Mouse (Mus musculus) ES-E14 (cell line): ENCODE data around the gene Tspo. TPM values are rescaled to one million over a fixed set of nuclear protein-coding genes. Genes with fewer than 3 reads are reported as not detected.
A peak's percentile ranks its signal among the peaks of the same experiment; 100 is the strongest.

ENCODE experiments used
- DNase-seq: peaks from one replicate; pipeline ENCODE4 v3.0.0-alpha.2; 2013; ENCODE audit warnings: low read depth, low spot score
- H3K27ac ChIP-seq: 2 replicates; pipeline ENCODE4 v1.5.1; 2012; ENCODE audit warnings: low read depth, mild to moderate bottlenecking, low read length, moderate library complexity, mixed read lengths; ENCODE audit not compliant: poor library complexity, insufficient read depth, severe bottlenecking
- H3K36me3 ChIP-seq: 2 replicates; pipeline ENCODE4 v1.6.1; 2012; ENCODE audit warnings: mild to moderate bottlenecking, low read length, moderate library complexity, mixed read lengths; ENCODE audit not compliant: control insufficient read depth, poor library complexity, insufficient read depth, severe bottlenecking
- H3K4me1 ChIP-seq, 2 experiments: fragments of 150-350 bp in 1 of 2; sonication (generic) in 1 of 2; 2 replicates each; pipeline ENCODE4 v1.6.1; 2012; ENCODE audit warnings: low read length in 2 of 2, mild to moderate bottlenecking in 1 of 2, mixed read lengths in 1 of 2; ENCODE audit not compliant: control insufficient read depth in 2 of 2, insufficient read depth in 2 of 2, poor library complexity in 1 of 2
- H3K4me3 ChIP-seq, 2 experiments: fragments of 150-350 bp in 1 of 2; sonication (generic) in 1 of 2; 2 replicates each; pipeline ENCODE4 v1.5.1; 2012; ENCODE audit warnings: low read length in 2 of 2, low read depth in 1 of 2, mild to moderate bottlenecking in 1 of 2, mixed read lengths in 1 of 2; ENCODE audit not compliant: insufficient read depth in 1 of 2, poor library complexity in 1 of 2, severe bottlenecking in 1 of 2
- H3K9ac ChIP-seq: 2 replicates; pipeline ENCODE4 v1.6.1; 2012; ENCODE audit warnings: low read depth, mild to moderate bottlenecking, low read length, mixed read lengths; ENCODE audit not compliant: poor library complexity, insufficient read depth, severe bottlenecking
- H3K9me3 ChIP-seq: fragments of 150-350 bp; sonication (generic); 2 replicates; pipeline ENCODE4 v1.6.1; 2012; ENCODE audit warnings: low read depth, mild to moderate bottlenecking, low read length; ENCODE audit not compliant: control insufficient read depth, insufficient read depth
- CHD2 ChIP-seq: IDR thresholded peaks from 2 replicates; pipeline ENCODE4 v1.6.1; 2014; ENCODE audit warnings: mild to moderate bottlenecking, low read depth, low read length, inconsistent platforms
- HCFC1 ChIP-seq: IDR thresholded peaks from 2 replicates; pipeline ENCODE4 v1.6.1; 2012; ENCODE audit warnings: low read length, inconsistent platforms, borderline replicate concordance; ENCODE audit not compliant: insufficient read depth
- MAFK ChIP-seq: IDR thresholded peaks from 2 replicates; pipeline ENCODE4 v1.6.1; 2014; ENCODE audit warnings: mild to moderate bottlenecking, low read depth, low read length, inconsistent platforms; ENCODE audit not compliant: insufficient read depth
- ZC3H11A ChIP-seq: IDR thresholded peaks from 2 replicates; pipeline ENCODE4 v1.6.1; 2012; ENCODE audit warnings: low read depth, mild to moderate bottlenecking, inconsistent platforms, low read length, borderline replicate concordance
- ZNF384 ChIP-seq: IDR thresholded peaks from 2 replicates; pipeline ENCODE4 v1.6.1; 2012; ENCODE audit warnings: low read depth, low read length, inconsistent platforms
- in situ Hi-C, 2 experiments: fragments of 600-800 bp; cut with MboI; formaldehyde crosslinking; loops; one replicate each; pipeline ENCODE4 v1.15.1; 2025; ENCODE audit warnings: low sequenced_read_pairs in 2 of 2, inconsistent platforms in 1 of 2; ENCODE audit not compliant: unreplicated experiment in 2 of 2
- total RNA-seq: library from RNA; depleted of rRNA; stranded (reverse); fragments of 300-350 nt; gene quantifications from 2 replicates; pipeline ENCODE4 v1.2.3, GENCODE M21; 2012

The Tspo gene
- total RNA-seq, 1 experiment, result 43.4 TPM

DNA sequence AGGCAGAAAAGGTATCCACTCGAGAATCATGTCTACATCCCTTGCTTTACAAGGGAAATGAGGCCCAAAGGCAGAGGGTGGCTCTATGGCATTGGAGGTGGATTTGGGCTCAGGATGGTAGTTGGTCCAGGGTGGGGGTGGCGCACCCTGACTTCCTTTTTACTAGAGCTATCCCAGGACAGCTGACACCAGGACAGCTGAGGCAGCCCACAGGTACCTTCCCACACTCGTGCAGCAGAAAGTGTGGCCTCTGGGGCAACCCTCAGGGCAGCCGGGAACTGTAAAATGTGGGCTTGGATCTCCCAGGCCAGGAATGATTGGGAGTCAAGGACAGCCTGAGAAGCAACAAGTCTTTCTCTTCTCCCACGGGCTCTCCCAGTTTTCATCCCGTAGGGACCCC is 28.4 kb downstream of the Tspo start:
- no peak for DNase-seq
- Histone ChIP-seq H3K4me3 (no peak overlapping the region), H3K27ac (no peak overlapping the region), H3K9ac (no peak overlapping the region), H3K4me1 (peaks cover 0 to 5% of the 10 kb centered on the region in 2 experiments; a peak in 1 of 4 replicates), H3K36me3 (peaks cover 29% of the 10 kb centered on the region), H3K9me3 (no peaks in the 10 kb centered on the region)
- in situ Hi-C loops, result no loop called here
- TF ChIP-seq MAFK (no peak), ZC3H11A (no peak), HCFC1 (no peak), ZNF384 (no peak), CHD2 (no peak)

DNA sequence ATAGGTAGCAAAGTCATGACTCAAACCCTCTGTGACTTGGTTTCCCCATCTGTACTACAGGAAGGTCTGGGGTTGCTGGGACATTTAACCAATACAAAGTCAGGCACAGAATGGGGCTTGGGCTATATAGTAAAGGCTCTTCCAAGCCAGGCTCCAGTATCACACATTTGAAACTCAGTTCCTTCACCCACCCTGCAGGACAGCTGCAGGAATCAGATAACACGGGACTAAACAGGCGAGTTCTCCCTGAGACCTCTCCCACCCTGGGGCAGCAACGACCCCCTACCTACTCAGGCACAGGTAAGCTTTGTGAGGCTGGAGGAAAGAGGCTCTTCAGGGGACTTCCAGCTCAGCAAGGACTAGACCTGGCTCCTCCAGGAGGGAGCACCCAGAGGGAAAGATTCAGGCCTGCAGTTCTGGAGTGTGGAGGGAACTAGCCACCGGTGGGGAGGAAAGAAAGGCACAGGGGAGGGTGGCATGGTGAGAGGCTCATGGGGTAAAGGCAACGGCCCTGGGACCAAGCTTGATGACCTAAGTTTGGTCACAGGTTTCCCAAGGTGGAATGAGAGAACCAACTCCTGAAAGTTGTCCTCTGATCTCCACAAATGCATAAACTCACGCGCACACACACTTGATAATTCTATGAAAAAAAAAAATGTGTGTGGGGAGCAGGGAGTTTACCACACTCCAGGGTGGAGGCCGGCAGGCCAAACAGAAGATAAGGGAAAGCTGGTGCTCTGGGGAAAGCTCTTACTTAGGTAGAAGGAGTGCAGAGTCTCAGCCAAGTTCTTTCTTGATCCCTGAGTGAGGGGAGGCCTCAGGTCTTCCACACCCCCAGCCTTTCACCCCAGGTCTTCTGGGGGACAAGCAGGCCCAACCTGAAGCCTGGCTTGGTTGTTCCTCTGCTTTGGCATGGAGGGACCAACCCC is 29.1 kb downstream of the Tspo start:
- no peaks in the 10 kb centered on the region for H3K9me3 ChIP-seq
- DNase-seq, result no peak
- no peak overlapping the region for H3K27ac ChIP-seq
- no peak overlapping the region for H3K9ac ChIP-seq
- H3K36me3 ChIP-seq, result peaks cover 25% of the 10 kb centered on the region
- H3K4me3 ChIP-seq, result no peak overlapping the region
- no peak for TF ChIP-seq ZNF384
- no peak for TF ChIP-seq HCFC1
- TF ChIP-seq ZC3H11A, result no peak
- no peak for TF ChIP-seq MAFK
- TF ChIP-seq CHD2, result no peak
- peaks cover 0 to 5% of the 10 kb centered on the region in 2 experiments; a peak in 1 of 4 replicates for H3K4me1 ChIP-seq
- in situ Hi-C loops, result no loop called here

DNA sequence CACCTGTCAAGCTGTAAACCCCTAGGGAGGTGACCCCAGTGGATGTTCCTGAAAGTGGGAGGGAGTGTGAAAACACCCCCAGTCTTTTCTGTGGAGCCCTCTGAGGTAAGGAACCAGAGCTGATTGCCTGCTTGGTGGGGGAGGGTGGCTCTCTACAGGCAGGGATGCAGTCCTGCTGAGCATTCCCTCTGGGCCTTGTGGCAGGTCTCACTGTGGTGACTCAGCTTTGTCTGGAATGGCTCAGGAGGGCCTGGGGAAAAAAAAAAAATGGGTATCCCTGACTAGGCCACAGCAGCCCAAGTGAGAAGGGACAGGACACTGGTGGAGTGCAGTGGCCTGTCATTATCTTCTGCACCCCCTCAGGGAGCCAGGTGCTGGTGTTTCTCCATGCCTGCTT is 29.8 kb downstream of the Tspo start:
- no peak for DNase-seq
- Histone ChIP-seq H3K36me3 (peaks cover 24% of the 10 kb centered on the region), H3K4me3 (no peak overlapping the region), H3K9me3 (no peaks in the 10 kb centered on the region), H3K9ac (no peak overlapping the region; the same call in 1 of the 2 replicates), H3K4me1 (peaks cover 0 to 5% of the 10 kb centered on the region in 2 experiments; a peak in 1 of 4 replicates), H3K27ac (no peak overlapping the region)
- in situ Hi-C loops, result no loop called here
- TF ChIP-seq HCFC1 (no peak), ZNF384 (no peak), MAFK (no peak), ZC3H11A (no peak), CHD2 (no peak)

DNA sequence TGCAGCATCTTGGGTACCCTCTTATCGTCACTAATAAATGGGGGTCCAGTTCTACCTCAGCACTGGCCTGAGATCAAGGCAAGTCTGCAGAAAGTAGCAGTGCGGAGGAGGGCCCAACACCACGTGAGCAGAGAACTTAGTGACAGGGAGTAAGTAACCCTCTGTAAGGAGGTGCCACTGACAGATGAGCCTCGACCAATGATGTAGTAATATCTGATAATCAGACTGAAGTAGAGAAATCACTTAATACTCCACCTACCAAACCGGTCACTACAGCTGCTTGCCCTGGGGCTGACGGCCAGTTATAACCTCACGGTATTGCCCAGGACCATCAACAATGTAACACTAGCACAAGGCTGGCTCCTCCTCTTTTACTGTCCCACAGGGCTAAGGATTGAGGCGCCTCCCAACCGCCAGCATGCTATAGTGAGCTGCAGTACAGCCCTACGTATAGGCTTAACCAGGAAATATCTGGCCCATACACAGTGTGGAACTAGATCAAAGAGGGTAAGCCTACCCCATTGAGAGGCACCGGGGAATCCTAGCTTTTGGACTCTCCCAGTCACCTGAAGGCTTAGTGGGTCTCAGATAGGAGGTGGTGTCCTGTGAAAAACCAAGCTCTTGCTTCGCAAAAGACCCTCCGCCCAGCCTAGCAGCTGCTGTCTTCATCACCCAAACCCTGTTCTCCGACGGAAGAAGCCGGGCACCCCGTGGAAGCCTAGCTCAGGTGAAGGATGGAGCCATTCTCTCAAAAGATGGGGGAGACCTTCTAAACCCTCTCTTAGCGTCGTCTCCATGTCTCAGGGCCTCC is 30.5 kb downstream of the Tspo start:
- TF ChIP-seq CHD2 (no peak), ZC3H11A (no peak), ZNF384 (no peak), MAFK (no peak), HCFC1 (no peak)
- Histone ChIP-seq H3K36me3 (peaks cover 18% of the 10 kb centered on the region), H3K9ac (peak overlapping the region; percentile 91), H3K27ac (no peak overlapping the region), H3K4me3 (peak overlapping the region; percentile 79 to 80), H3K4me1 (peaks cover 0 to 5% of the 10 kb centered on the region in 2 experiments; a peak in 1 of 4 replicates), H3K9me3 (no peaks in the 10 kb centered on the region)
- no peak for DNase-seq
- in situ Hi-C loops, result no loop called here
